Mouse (Mus musculus): ENCODE data around the gene Hes1.

The Hes1 gene

GRCm38 (mm10) chr16:30063984-30064453 lies at the start of gene Hes1:
Gene Hes1 (plus strand): TSS chr16:30064384.
- DNase-seq (ENCODE audit: low read depth in 1 of 2, low spot score in 2 of 2), result peak in 1 of 2 experiments; percentile 76

- no peak for DNase-seq (ENCODE audit: low read depth in 1 of 2, low spot score in 2 of 2)
These were observed 48.1 kb upstream of the Hes1 start for GRCm38 (mm10) chr16:30016064-30016463.

GRCm38 (mm10) chr16:30020124-30020523 lies 44.1 kb upstream of the Hes1 start:
- DNase-seq (ENCODE audit: low read depth in 1 of 2, low spot score in 2 of 2), result no peak

- no peak for DNase-seq (ENCODE audit: low read depth in 1 of 2, low spot score in 2 of 2)
These were observed 41.8 kb upstream of the Hes1 start for GRCm38 (mm10) chr16:30022352-30022751.

GRCm38 (mm10) chr16:30022890-30023797 lies 41.0 kb upstream of the Hes1 start:
- peak; percentile 34 to 36 for DNase-seq (ENCODE audit: low read depth in 1 of 2, low spot score in 2 of 2)

GRCm38 (mm10) chr16:30024681-30025262 lies 39.4 kb upstream of the Hes1 start:
- DNase-seq (ENCODE audit: low read depth in 1 of 2, low spot score in 2 of 2), result peak; percentile 41 to 42

GRCm38 (mm10) chr16:30028184-30028583 lies 36.0 kb upstream of the Hes1 start:
- DNase-seq (ENCODE audit: low read depth in 1 of 2, low spot score in 2 of 2), result no peak

GRCm38 (mm10) chr16:30029264-30030003 lies 34.8 kb upstream of the Hes1 start:
- DNase-seq (ENCODE audit: low read depth in 1 of 2, low spot score in 2 of 2), result no peak

- DNase-seq (ENCODE audit: low read depth in 1 of 2, low spot score in 2 of 2), result no peak
These were observed 31.8 kb upstream of the Hes1 start for GRCm38 (mm10) chr16:30032326-30032904.

GRCm38 (mm10) chr16:30033390-30033789 lies 30.8 kb upstream of the Hes1 start:
- DNase-seq (ENCODE audit: low read depth in 1 of 2, low spot score in 2 of 2), result no peak

GRCm38 (mm10) chr16:30034001-30034400 lies 30.2 kb upstream of the Hes1 start:
- DNase-seq (ENCODE audit: low read depth in 1 of 2, low spot score in 2 of 2), result no peak

GRCm38 (mm10) chr16:30034521-30034920 lies 29.7 kb upstream of the Hes1 start:
- DNase-seq (ENCODE audit: low read depth in 1 of 2, low spot score in 2 of 2), result no peak

GRCm38 (mm10) chr16:30034979-30035440 lies 29.2 kb upstream of the Hes1 start:
- no peak for DNase-seq (ENCODE audit: low read depth in 1 of 2, low spot score in 2 of 2)

GRCm38 (mm10) chr16:30036104-30036503 lies 28.1 kb upstream of the Hes1 start:
- no peak for DNase-seq (ENCODE audit: low read depth in 1 of 2, low spot score in 2 of 2)

GRCm38 (mm10) chr16:30038663-30039593 lies 25.3 kb upstream of the Hes1 start:
- DNase-seq (ENCODE audit: low read depth in 1 of 2, low spot score in 2 of 2), result peak in 1 of 2 experiments; percentile 40

GRCm38 (mm10) chr16:30039841-30040240 lies 24.3 kb upstream of the Hes1 start:
- DNase-seq (ENCODE audit: low read depth in 1 of 2, low spot score in 2 of 2), result no peak

- DNase-seq (ENCODE audit: low read depth in 1 of 2, low spot score in 2 of 2), result no peak
These were observed 21.3 kb upstream of the Hes1 start for GRCm38 (mm10) chr16:30042859-30043258.

GRCm38 (mm10) chr16:30045615-30046014 lies 18.6 kb upstream of the Hes1 start:
- no peak for DNase-seq (ENCODE audit: low read depth in 1 of 2, low spot score in 2 of 2)

GRCm38 (mm10) chr16:30047010-30047409 lies 17.2 kb upstream of the Hes1 start:
- no peak for DNase-seq (ENCODE audit: low read depth in 1 of 2, low spot score in 2 of 2)

- no peak for DNase-seq (ENCODE audit: low read depth in 1 of 2, low spot score in 2 of 2)
These were observed 16.8 kb upstream of the Hes1 start for GRCm38 (mm10) chr16:30047421-30047831.

Measured in monocyte, adult 2 months (primary cell).